Mouse (Mus musculus): Measurements from ENCODE around the gene Erich2.
"Not testable (repeated sequence)": the region's sequence is repeated elsewhere in the genome, so short reads cannot be mapped to it uniquely, and the experiment has no call there.

The Erich2 gene

DNA sequence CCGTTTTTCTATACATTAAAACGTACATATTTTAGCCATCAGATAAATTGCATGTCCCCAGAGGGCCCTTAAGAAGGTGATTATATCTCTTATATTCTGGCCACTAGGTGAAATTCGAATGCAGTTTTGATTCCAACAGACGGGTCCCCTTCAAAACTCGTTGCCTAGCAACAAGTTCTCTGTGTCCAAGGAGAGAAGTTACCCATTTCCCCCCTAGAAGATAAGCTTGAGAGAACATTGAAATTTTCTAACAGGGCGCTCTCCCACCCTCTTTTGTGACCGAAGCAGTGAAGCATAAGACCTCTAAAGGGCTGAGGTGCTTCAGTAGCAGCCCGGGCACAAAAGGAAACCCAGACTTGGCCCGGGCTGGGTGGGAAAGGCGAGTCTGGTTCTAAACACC is at the start of gene Erich2:
Gene Erich2 (plus strand): TSS at position 324 of the 400 bp plus-strand sequence.
- DNase-seq (ENCODE audit: low spot score): no peak

DNA sequence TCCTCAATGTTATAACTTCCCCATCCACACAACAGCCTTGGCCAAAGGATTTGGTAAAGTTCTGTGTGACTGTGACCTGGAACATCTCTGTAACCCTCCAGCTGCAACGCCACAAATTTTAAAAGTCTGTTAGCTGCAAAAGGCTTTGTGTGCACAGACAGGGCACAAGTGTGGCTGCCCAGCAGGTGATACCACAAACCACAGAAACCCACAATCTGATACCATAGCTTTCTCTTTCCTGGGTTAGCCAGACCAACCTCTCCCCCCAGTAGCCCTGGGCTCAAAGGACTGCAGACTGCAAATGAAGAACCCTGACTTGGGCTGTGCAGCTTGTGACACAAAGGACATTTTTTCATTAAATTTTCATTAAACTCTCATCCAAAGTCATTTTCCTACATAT is 45.0 kb upstream of the Erich2 start:
- DNase-seq (ENCODE audit: low spot score): no peak

DNA sequence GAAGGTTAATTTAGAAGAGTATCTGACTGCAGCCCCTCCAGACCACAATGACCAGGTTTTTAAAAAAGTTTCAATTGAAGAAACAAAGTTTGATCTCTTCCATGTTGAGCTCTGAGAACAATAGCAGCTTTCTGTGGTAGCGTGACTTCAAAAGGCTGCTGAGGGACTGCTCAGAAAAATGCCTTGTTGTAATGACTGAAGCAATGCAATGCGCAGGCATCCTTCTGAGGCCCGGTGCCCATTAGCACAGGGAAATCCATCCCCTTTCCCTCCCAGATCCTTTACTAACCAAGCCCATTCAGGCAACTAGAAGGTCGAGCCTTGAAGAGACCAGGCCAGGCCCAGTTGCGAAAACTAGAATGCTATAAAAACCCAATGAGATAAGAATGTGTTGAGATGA is 37.5 kb upstream of the Erich2 start:
- DNase-seq (ENCODE audit: low spot score): no peak

DNA sequence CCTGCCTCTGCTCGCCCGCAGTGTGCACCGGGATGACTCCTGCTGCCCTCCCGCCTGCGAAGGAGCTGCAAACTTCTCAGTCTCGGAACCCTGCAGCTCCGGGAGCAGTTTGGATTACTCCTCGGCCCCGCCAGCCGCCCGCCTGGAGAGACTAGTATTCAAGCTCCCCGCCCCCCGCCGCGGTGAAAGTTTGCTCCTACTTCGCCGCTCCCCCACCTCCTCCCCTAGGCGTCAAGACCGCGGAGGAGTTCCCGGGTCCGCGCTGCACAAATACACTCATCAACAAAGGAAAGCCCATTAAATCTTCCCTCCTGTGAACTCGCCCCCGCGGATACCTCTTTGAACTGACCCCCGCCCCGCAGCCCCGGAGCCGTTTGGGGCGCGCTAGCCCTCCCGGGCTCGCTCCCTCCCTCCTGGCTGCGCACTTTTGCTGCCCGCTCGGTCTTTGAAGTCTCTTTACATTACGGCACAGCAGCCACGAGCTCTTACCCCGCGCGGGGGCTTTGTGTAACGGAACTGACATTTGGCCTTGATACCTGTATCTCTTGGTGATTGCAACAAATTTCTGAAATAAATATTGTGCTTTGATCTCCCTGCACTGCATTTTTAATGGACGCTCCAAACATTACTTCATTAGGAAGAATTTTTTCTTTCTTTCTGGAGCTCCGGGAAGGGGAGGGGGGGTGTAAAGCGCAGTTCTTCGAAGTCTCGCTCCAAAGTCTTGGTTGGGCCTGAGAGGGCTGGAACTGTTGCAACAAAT is 36.6 kb upstream of the Erich2 start:
- peak; percentile 9 for DNase-seq (ENCODE audit: low spot score)

DNA sequence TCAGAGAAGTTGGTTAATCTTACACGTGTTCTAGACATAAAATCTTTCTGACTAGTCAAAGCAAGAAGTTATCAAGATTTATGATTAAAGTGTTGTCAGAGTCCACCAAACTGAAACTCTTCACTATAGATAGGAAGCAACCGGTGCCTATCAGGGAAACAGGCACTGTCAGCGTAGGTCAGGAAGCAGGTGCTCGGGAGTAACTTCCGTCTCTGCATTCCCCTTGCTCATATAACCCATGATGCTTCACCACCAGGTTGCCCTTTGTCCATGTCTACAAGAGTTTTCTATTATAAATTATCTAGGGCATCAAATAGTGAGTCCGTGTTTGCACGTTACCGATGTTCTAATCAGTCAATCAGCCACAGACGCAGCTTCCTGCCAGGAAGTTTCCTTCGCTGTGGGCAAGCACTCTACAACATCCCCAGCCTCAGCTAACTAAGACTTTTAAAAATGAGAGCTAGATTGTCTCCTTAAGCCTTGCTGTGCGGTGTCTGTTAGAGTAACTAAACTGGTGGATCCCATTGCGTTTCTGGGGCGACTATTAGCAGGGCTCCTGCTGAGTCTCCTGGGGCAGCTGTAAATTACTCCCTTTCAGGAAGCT is 10.8 kb upstream of the Erich2 start:
- DNase-seq (ENCODE audit: low spot score): no peak

DNA sequence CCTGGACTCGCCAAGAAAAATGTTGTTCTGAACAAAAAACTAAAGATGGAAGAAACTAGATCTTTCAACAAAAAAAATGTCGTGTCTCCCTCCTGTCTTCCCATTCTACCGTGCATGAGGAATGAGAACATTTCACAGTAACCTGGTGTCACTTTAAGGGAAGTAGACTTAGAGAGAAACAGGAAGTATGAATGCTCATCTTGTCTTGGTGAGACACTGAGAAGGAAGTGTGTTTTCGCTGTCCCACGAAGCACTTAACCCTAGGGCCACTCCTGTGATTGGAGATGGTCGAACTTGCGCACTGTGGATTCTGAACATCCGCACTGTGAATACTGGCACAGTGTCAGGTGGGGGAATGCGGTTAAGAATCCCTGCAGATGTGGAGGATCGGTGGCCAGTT is 5.2 kb upstream of the Erich2 start:
- DNase-seq (ENCODE audit: low spot score): no peak

DNA sequence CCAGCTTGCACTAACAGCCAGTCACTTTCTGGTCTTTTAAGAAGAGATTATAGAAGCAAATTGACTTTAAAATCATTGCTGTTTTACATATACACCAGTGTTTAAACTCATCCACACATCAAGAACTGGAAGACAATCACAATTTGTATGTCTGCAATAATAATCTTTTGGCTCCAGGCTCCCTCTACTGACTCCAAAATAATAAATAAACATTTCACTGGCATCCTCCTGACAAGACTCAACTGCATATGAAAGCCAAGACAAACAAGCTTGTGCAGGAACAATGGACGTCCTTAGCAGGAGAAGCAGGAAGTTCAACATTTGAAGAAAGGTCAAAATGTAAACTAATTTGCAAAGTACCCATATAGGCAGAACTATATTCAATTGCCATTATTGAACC is 3.4 kb upstream of the Erich2 start:
- DNase-seq (ENCODE audit: low spot score): no peak

DNA sequence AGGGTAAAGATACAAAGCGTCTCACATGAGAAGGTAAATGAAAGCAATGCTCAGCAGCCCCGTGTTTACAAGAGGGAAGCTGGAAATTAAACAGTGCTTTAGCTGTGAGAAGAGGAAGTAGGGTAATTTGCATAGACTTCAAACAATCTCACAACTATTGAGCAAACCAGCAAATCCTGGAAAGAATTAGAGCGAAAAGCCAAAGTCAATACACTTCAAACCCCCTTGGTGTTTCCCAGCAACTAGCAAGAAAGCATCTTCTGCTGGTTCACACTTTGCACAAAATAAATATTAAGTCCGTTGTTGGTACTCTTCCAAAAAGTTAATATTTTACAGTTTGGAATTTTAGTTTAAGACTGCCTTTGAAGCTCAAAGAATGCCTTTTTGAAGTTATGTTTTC is 2.7 kb upstream of the Erich2 start:
- DNase-seq (ENCODE audit: low spot score): no peak

DNA sequence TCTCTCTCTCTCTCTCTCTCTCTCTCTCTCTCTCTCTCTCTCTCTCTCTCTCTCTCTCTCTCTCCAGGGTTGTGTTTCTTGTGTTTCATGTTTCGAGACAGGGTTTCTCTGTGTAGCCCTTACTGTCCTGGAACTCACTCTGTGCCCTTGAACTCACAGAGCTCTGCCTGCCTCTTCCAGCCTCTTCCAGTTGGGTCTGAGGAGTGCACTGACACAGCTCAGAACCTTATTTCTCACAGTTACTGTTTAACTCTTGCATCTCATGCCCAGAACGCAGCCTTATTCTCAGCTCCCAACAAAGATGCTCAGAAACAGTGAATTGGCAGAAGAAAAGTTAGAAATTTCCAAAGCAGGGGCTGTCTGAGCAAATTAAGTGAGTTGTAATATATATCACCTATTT is 2.2 kb upstream of the Erich2 start:
- DNase-seq (ENCODE audit: low spot score): no peak

DNA sequence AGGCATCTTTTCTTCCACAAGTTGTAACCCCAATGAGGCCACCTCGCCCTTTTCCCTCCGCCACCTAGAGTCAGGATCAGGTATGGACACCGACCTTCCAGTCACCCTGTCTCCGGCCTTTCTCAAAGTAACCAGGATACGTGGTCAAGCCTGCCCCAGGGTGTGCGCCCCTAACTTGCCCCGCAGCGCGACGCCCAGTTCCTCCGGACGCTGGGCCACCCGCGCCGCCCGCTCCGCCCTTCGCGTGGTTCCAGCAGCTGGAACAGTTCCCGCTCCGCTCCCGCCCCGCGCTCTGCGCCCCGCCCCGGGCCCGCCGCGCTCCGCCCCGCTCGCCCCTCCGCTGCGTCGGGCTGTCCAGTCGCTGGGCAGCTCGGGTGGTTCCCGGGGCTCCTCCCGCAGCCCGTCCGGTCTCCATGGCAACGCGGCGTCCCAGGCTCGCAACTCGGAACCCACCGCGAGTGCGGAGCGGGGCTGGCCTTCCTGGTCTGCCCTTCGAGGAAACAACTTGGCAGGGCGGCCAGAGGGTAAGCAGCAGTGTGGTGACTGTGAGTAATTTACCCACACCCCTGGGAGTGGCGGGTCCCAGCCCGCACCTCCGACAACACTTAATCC is 508 bp downstream of the Erich2 start:
- DNase-seq (ENCODE audit: low spot score): peak; percentile 90

DNA sequence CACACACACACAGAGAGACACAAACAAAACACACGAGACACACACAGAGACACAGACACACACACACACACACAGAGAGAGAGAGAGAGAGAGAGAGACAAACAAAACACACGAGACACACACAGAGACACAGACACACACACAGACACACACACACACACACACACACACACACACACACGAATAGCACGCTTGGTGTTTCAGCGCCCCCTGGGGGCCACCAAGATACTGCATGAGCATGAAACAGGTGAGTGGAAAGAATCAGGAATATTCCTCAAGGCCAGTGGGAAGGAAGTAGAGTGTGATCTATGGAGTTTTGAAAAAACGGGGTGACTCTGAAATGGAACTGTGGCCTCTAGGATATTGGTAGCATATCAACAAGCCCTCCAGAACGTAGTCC is 29.7 kb downstream of the Erich2 start:
- DNase-seq (ENCODE audit: low spot score): not testable (repeated sequence)

DNA sequence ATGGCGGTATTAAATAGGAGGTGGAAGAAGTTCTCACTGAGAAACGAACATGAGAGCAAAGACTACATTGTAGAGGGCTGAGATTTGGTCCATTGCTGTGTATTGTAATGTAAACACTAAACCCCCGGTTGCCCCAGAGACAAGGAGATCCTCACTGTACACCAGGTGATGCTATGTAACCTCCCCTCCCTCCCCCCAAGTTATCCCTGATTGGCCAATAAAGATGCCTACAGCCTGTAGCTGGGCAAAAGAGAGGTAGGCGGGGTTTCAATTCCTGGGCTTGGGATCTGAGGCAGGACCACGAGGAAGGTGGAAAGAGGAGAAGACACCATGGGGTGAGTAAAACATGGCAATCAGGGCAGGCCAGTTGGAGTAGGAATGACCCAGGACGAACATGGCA is 42.1 kb downstream of the Erich2 start:
- no peak for DNase-seq (ENCODE audit: low spot score)

DNA sequence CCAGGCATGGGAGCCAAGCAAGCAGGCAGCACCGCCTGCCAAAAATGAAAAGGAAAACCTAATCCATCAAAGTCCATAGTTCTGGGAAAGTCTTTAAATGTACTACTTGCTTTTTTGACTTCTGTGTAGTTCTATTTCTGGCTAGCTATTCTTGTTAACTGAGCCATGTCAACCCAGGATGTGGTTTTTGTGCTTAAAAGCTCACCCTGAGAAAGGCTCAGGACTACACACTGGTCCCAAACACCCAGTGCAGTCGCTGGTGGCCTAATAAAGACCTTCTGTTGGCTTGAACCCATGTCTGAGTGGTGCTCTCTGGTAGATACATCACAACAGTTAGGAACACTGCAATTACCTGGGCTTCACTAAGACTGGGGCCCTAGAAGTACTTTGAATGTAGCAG is 42.8 kb downstream of the Erich2 start:
- no peak for DNase-seq (ENCODE audit: low spot score)

DNA sequence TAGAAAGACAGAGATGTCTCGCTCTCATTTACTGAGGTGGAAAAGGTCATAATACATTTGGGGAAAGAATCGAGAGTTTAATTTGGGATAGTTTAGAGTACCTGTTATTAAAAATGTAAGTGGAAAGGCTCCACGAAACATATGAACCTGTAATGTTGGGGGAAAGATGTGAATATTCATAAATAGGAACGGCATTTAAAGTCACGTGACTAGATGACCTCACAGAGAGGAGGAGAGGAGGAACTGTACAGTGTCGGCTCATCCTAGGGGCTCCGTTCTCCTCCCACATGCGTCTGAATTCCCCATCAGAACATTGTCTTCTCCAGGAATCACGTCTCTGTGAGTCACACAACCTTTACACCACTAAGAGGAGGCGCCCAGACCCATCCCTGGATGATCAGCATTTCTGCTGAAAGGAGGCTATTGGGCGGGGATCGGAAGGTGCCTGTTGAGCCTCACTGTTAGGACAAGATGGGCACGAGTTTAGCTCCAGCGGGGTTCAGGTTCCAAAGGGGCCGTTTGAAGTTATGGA is 43.5 kb downstream of the Erich2 start:
- no peak for DNase-seq (ENCODE audit: low spot score)

DNA sequence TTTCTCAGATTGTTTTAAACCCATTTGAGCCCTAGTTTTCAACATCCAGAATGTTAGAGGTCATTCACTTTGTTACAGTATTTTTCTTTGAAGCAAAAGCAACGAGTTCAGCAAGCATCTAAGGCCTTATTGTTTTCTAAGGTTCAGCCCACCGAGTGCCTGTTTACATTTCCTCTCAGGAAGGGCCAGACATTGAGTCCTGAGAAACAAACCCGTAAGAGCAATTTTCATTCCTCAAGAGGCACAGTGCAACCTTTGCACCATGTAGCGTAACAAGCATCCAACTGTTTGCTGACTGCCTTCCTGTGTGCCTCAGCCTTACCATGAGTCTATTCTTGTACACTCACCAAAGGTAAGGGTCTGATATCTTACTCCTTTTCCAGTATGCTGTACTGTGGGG is 44.2 kb downstream of the Erich2 start, which contains the start of gene Gad1:
Gene Gad1 (plus strand): TSS at position 301 of the 400 bp plus-strand sequence.
- no peak for DNase-seq (ENCODE audit: low spot score)

DNA sequence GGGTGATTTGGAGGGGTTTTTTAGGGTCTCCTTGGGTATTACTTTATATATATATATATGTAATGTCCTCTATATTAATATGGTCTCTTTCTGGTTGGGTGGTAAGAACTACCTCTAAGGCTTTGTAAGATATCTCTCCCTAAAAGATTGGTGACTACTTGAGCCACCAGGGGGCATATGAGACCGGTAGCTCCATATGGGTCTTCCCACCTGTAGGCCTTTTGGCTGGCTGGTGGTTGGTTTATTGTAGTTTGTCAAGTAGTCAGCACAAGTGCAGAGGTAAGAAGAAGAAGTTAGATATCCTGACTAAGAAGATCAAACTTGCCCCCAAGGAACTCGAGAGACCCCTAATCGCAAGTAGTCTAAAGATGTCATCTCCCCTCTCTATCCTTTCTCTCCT is 45.2 kb downstream of the Erich2 start:
- DNase-seq (ENCODE audit: low spot score): no peak

DNA sequence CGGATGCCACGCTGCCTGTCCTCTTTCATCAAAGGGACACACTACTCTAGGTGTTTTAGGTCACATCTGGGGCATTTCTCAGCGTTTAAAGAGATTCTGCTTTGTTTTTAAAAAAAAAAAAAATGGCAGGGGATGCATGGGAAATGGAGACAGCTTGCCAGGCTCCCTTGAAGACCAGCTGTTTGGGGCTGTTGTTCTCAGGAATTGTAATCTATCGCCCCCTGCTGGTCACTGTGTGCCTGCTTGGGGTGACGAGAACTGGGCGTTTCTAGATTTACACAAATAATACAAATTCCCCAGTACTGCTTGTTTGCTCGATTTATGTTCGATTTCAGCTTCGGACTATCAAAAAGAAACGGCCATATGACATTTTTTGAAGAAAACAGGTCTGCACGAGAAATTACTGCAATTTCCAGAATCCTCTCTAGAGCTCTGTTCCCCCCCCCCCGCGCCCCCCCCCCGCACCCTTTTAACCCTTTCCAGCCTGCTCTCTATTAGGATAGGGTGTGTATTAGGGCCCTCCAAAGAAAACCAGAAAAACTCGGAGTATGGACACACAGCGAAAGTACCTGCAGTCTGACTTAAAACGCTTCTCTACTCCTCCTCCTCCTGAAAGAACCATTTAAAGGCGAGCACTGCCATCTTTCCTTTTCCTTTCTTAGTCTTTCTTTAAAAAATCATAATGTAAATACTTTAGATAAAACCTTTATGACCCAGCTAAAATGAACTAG is 49.7 kb downstream of the Erich2 start:
- peak; percentile 44 for DNase-seq (ENCODE audit: low spot score)

DNA sequence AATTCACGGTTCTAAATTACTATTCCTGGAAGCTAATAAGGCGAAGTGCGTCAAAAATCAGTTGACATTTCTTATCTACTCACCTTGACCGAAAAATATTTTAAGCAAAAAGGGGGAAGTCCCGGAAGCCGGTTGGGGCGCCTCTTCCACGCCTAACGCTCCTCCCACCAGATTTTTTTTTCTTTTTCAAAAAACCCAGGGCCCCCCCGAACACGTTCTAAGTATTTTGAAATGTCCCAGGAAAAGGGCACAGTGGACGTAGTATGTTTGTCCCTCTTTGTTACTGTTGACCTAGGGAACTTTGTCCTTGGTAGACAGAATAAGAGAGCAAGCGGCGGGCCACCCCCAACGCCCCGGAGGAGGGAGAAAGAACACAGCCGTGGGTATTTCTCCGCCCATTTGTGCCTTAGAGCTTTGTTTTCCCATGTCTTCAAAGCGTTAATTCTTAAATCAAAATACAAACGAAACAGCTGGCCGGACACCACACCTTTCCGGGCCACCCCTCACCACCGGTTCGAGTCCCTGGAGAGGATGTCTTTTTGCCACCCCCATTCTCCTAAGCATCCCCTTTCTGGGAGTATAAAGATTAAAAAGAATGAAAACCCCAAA is 50.3 kb downstream of the Erich2 start:
- no peak for DNase-seq (ENCODE audit: low spot score)

DNA sequence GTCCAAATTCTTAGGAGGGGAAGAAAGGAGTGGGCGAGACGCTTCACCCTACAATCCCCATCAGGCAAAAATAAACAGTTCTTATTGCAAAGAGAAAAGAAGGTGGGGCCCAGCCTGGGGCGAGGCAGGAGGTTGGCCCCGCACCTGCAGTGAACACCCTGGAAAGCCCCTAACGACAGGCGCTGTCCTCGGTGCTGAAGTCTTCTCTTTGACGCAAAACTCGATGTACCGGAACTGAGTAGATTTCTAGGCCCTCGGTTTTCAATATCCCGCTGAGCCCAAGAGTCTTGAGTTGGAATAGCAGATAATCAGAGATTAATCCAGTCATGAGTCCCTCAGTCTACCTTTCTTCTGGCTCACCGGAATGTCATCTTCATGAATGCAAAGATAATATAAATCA is 50.9 kb downstream of the Erich2 start:
- DNase-seq (ENCODE audit: low spot score): no peak

DNA sequence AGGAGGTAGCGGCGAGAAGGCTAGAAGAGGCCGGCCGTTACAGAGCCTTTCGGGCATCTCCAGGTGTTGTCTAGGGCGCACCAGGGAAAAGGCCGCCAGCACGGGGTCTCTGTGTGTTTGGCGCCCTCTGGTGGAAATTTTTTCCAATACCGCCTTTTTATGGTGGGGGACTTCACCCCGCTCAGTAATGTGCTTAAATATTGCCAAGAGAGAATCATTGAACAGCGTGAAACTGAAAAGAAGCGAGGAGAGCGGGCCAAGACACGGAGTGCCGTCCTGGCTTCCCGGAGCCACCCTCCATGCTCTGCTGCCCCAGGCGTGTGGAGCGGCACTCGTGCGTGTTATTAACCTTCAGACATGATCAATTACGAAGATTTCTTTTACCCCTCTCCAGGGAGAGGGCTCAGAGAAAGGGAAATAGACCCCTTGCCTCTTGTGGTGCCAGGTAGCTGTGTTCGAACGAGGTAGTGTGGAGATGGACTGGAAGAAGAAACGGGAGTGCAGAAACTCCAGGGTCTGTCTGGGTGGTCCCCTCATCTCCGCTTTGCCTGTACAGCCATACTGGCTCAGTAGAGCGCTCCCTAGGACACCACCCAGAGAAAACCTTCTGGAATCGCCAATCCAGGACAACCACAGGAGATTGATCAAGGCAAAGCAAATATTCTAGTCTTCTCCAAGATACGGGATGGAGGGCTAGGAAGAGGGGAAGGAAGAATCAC is 52.6 kb downstream of the Erich2 start:
- DNase-seq (ENCODE audit: low spot score): no peak

DNA sequence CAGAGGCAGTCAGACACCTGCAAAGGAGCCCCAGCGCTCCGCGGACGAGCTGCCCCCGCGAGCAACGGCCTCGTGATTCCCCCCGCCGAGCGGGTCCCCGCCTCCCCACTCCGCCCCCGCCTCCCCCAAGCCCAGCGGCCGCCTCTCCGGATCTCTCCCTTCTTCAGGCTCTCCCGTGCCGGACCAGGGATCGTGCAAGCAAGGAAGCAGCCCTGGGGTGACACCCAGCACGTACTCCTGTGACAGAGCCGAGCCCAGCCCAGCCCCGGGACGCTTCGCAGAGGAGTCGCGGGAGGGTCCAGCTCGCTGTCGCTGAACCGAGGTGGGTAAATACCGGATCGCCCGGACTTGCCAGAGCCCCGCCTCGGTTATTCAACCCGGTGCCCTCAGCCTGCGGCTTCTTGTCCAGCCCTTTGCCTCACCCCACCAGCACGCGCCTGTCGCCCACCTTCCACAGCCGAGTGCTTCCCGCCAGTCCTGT is 53.4 kb downstream of the Erich2 start:
- DNase-seq (ENCODE audit: low spot score): no peak
